In genomic region chr15:83122566-83123145, GRCm38 (mm10) we compare ENCODE assay signal across 8 mouse cellular contexts. TPM values are rescaled to one million over a fixed set of nuclear protein-coding genes. Genes with fewer than 3 reads are reported as not detected.
A peak's percentile ranks its signal among the peaks of the same experiment; 100 is the strongest.
DNase-seq lines count a peak whose midpoint lies in the region; ATAC-seq and TF ChIP-seq lines count a peak whose summit lies in the region.

TSS of gene Rrp7a (minus strand) at chr15:83122801.

- H3K4me3 ChIP-seq in E14TG2a.4 (replicated peaks; ENCODE audit: low read length), result peak within 1 kb of the TSS; percentile 100
- H3K4me3 ChIP-seq in forebrain, embryonic 13.5 days, result peak within 1 kb of the TSS; percentile 86
- peak within 1 kb of the TSS; percentile 96 for H3K4me3 ChIP-seq in liver, postnatal 0 days (ENCODE audit: low read depth, low read length)
- peak within 1 kb of the TSS; percentile 75 for H3K4me3 ChIP-seq in neural tube, embryonic 14.5 days (ENCODE audit: low read depth, low read length)

- peaks cover 69% of the 10 kb centered on the region for H3K36me3 ChIP-seq in E14TG2a.4 (ENCODE audit: insufficient read depth, low read length)
- peaks cover 50% of the 10 kb centered on the region for H3K36me3 ChIP-seq in forebrain, embryonic 13.5 days (ENCODE audit: poor library complexity, severe bottlenecking)
- peaks cover 37% of the 10 kb centered on the region for H3K36me3 ChIP-seq in liver, postnatal 0 days (replicated peaks; ENCODE audit: insufficient read depth, low read length)
- H3K36me3 ChIP-seq in neural tube, embryonic 14.5 days (ENCODE audit: control insufficient read depth, insufficient read depth, low read length), result peaks cover 19% of the 10 kb centered on the region

- 9% methylated on average over 32 of the region's 32 CpGs for WGBS in forebrain, embryonic 13.5 days
- 5% methylated on average over 32 of the region's 32 CpGs for WGBS in large intestine, adult 2 months
- 5% methylated on average over 32 of the region's 32 CpGs for whole genome bisulfite sequencing in liver, postnatal 0 days (ENCODE audit: insufficient replicate concordance)
- 10% methylated on average over 32 of the region's 32 CpGs for WGBS in neural tube, embryonic 14.5 days

- no peaks in the 10 kb centered on the region for H3K9me3 ChIP-seq in E14TG2a.4 (ENCODE audit: low read length)
- no peaks in the 10 kb centered on the region for H3K9me3 ChIP-seq in forebrain, embryonic 13.5 days (replicated peaks)
- no peaks in the 10 kb centered on the region for H3K9me3 ChIP-seq in liver, postnatal 0 days (ENCODE audit: low read length)
- no peaks in the 10 kb centered on the region for H3K9me3 ChIP-seq in neural tube, embryonic 14.5 days (ENCODE audit: control insufficient read depth, low read length)

- peak; percentile 92 for ATAC-seq in forebrain, embryonic 13.5 days
- ATAC-seq in liver, postnatal 0 days, result peak; percentile 92
- peak; percentile 91 for ATAC-seq in neural tube, embryonic 14.5 days (ENCODE audit: low read depth)

- intact Hi-C loops in heart, postnatal 10 days (cut with DNase I), result no loop called here

- H3K27ac ChIP-seq in forebrain, embryonic 13.5 days, result peak within 1 kb of the TSS; percentile 90
- H3K27ac ChIP-seq in liver, postnatal 0 days (ENCODE audit: low read depth), result peak within 1 kb of the TSS; percentile 34; the same call in 1 of the 2 replicates
- peak within 1 kb of the TSS; percentile 81 for H3K27ac ChIP-seq in neural tube, embryonic 14.5 days (ENCODE audit: low read depth, low read length)

- peaks cover 38% of the 10 kb centered on the region for H3K4me1 ChIP-seq in E14TG2a.4 (replicated peaks; ENCODE audit: low read depth, low read length)
- peaks cover 27% of the 10 kb centered on the region for H3K4me1 ChIP-seq in forebrain, embryonic 13.5 days
- H3K4me1 ChIP-seq in liver, postnatal 0 days (ENCODE audit: insufficient read depth), result peaks cover 4% of the 10 kb centered on the region; the same call in 1 of the 2 replicates
- H3K4me1 ChIP-seq in neural tube, embryonic 14.5 days (ENCODE audit: control insufficient read depth, insufficient read depth, low read length), result 0 out of 2 replicates have a peak, but pooled peaks cover 4% of the 10 kb centered on the region

- no peak for TF ChIP-seq CTCF in E14TG2a.4 (conservative IDR thresholded peaks at IDR 0.05; ENCODE audit: low read length)
- no peak for TF ChIP-seq CTCF in liver, postnatal 0 days (IDR thresholded peaks at IDR 0.05; ENCODE audit: low read depth)

- H3K9ac ChIP-seq in forebrain, embryonic 13.5 days, result peak within 1 kb of the TSS; percentile 73
- peak within 1 kb of the TSS; percentile 81 for H3K9ac ChIP-seq in liver, postnatal 0 days (replicated peaks)
- peak within 1 kb of the TSS; percentile 69 for H3K9ac ChIP-seq in neural tube, embryonic 14.5 days (replicated peaks; ENCODE audit: low read depth, low read length)

- peak; percentile 70 for DNase-seq in c-Kit-positive CD71-positive TER-119-positive erythroid progenitor cells, embryonic 14.5 days (ENCODE audit: low spot score)
- DNase-seq in heart, postnatal 10 days, result peak; percentile 95 to 96
- DNase-seq in large intestine, adult 2 months (ENCODE audit: low read depth, low spot score), result peak; percentile 57
- DNase-seq in liver, postnatal 0 days, result peak; percentile 92
- peak; percentile 96 for DNase-seq in testis, postnatal 10 days (ENCODE audit: low spot score)

- peak within 1 kb of the TSS; percentile 82 for H3K4me2 ChIP-seq in forebrain, embryonic 13.5 days
- peak within 1 kb of the TSS; percentile 96 for H3K4me2 ChIP-seq in liver, postnatal 0 days (ENCODE audit: low read depth, low read length)
- peak within 1 kb of the TSS; percentile 63 for H3K4me2 ChIP-seq in neural tube, embryonic 14.5 days (ENCODE audit: low read depth, low read length)

- TF ChIP-seq EP300 in liver, postnatal 0 days (IDR thresholded peaks at IDR 0.05; ENCODE audit: low read depth), result no peak

- no peaks in the 10 kb centered on the region for H3K27me3 ChIP-seq in E14TG2a.4 (ENCODE audit: insufficient read depth, low read length)
- no peaks in the 10 kb centered on the region for H3K27me3 ChIP-seq in forebrain, embryonic 13.5 days
- no peaks in the 10 kb centered on the region for H3K27me3 ChIP-seq in liver, postnatal 0 days (ENCODE audit: insufficient read depth, low read length)
- H3K27me3 ChIP-seq in neural tube, embryonic 14.5 days (ENCODE audit: control insufficient read depth, insufficient read depth, low read length), result no peaks in the 10 kb centered on the region; the same call in 1 of the 2 replicates

RNA-seq across cellular contexts. Expression of gene Rrp7a, which starts in this region (rescaled TPM):
- 64.2 and 77.1 TPM in 2 replicates for polyA plus RNA-seq in forebrain, embryonic 13.5 days (2015; fragmentation: Nextera tagmentation; extraction: Ambion mirVana)
- 10 to 100 TPM; 37.3 to 46.2 TPM for total RNA-seq in heart, postnatal 10 days (2021)
- polyA plus RNA-seq in large intestine, adult 2 months (2012; rRNA removed), result 109 and 111 TPM in 2 replicates
- polyA plus RNA-seq in liver, postnatal 0 days (2015; fragmentation: Nextera tagmentation; extraction: Ambion mirVana), result 15.2 and 16.0 TPM in 2 replicates
- polyA plus RNA-seq in neural tube, embryonic 14.5 days (2014; fragmentation: Nextera tagmentation; extraction: Ambion mirVana), result 52.1 and 70.5 TPM in 2 replicates

Comparison
In these comparisons a context has a peak if more than half of its experiments do, and no peak if none do; other contexts are left out.
1. Peak in every context shown above with its lines: DNase-seq, ATAC-seq, H3K4me3 ChIP-seq and H3K27ac ChIP-seq.
2. H3K27ac ChIP-seq: peak in every context shown above with its lines; median percentile 90 in forebrain, embryonic 13.5 days; 81 in neural tube, embryonic 14.5 days; 34 in liver, postnatal 0 days.